Mouse (Mus musculus) small intestine, adult 2 months (tissue): Measurements from ENCODE around the gene Smndc1.

ENCODE experiments used
- CTCF ChIP-seq: fragments of 200-500 bp; IDR thresholded peaks from 2 replicates; pipeline ENCODE4 v1.5.1; 2012; ENCODE audit warnings: low read depth, mild to moderate bottlenecking, control low read depth, inconsistent platforms, low read length, moderate library complexity, mixed read lengths; ENCODE audit not compliant: insufficient replicate concordance, insufficient read length; ENCODE audit errors: extremely low read depth
- POLR2A ChIP-seq: fragments of 200-500 bp; IDR thresholded peaks from 2 replicates; pipeline ENCODE4 v1.6.1; 2012; ENCODE audit warnings: low read depth, mild to moderate bottlenecking, control low read depth, inconsistent platforms, low read length, moderate library complexity

DNA sequence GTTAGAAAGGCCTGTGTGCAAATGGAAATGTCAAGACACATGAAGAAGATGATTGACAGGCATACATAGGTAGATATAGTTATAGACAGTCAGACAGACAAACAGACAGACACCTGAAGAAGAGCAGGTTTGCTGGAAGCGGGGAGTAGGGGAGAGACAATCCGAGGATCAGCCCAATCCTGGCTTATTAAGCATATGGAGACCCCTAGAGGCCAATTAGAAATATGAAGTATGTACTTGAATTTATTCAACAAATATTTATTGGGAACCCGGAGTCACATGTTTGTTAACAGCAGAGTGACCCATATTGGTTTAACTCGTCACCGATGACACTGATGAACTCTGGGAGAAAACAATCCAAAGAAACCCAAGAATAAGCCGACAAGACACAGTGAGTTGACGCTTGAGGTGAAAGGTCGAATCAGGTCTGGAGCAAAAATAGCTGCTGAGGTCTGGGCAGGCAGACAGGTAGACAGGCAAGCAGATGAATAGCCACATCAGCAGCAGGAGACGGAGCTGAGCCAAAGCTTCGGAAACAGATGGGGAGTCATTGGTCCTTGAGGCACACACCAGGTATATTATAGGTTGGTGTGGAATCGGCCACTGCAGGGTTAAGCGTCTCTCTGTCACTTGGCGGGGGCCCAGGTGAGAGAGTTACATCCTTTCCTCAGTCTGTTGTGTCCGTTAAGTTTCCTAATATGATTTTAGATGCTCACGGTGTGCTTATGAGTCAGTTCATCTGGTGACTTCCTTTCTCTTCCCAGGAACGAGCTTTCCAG, 10.1 kb upstream of the Smndc1 start:
- no peak for TF ChIP-seq POLR2A
- no peak for TF ChIP-seq CTCF
